Mouse (Mus musculus) heart, adult 18-20 months (tissue): ENCODE measurements at regions not wholly inside any gene's neighbourhood (a gene's known extent, or its start where the extent isn't known, plus 50 kb on each side); places are given as distances from the start of the nearest gene placed in this dataset.

Source experiments
- DNase-seq, 2 experiments: peaks; one replicate each; pipeline ENCODE4 v3.0.0; 2021 to 2022; ENCODE audit warnings: mixed read lengths in 1 of 2

DNA sequence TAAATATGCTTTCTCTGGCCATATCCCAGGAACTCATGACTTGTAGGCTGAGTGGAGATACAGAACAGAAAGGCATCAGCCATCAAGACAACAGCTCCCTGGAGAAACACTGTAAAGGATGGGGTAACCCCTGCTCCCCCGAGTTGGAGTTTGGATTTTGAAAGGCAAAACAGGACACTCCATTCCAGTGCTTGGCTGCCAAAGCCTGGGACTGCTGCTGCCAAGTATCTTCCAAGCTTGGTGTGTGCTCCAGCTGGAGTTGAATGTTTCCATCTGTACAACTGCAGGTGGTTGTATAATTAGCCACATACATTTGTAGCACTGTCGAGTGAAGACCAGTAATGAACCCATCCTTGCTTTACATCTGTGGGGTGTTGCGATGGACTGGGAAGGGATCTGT lies 62.1 kb downstream of the 4933412E24Rik start:
- peak; percentile 51 to 70 for DNase-seq

DNA sequence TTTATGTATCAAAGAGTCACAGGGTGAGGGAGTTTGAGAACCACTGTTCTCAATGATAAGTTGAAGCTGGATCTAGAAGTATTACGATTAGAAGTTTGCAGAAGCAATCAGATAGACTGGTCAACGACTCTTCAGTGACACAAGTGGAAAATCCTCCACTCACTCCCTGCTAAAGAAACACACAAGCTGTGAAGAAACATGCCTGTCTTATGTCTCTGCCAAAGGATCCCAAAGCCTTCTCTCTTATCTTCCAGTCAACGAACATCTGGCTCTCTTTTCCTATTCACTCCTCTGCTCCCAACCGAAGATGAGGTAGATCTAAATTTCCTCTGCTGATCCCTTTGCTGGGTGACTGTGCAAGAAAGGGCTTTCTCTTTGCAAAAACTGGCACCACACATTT lies 62.6 kb downstream of the 4933412E24Rik start:
- DNase-seq: peak; percentile 8 to 23

DNA sequence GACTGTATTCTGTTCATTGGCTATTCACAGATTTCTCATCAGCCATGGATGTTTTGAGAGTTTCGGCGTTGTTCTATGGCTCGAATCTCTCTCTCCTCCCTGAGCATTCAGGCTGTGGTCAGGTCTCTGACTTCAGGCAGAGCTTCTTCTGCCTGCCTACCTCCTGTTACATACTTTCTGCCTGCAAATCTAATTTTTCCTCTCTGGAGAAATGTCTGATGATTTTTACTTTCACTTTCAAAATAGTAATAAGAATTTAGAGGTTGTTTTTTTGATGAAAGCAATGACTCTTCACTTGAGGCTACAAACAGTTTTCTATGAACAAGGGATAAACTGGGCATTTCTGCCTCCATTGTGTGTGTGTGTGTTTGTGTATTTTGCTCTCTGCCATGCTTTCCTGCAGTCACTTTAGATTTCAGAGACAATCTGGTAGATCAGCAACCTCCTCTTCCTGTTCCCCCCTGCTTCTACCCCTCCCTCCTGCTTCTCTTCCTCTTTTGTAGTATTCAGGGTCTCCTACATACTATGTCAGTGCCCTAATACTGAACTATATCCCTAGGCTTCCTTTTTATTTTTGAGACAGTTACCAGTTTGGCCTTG lies 65.7 kb downstream of the 4933412E24Rik start:
- peak; percentile 14 to 22 for DNase-seq

DNA sequence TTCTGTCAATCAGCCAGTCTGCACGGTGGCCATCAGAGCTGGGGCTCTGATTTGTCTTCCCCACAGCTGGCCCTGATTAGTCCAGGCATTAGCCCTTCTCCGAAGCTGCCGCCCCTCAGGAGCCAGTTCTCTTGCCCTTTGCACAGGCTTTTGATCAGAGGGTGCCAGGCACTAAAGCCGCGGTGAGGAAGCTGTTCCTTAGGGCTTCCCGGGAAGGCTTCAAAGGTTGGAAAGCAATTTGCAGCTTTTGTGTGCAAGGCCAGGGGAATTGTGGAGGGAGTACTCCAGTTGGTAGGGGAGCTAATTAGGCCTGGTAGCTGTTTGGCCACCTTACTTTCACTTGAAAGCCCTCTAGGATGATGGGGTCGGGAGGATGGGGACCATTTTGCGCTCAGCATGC lies 71.2 kb downstream of the 4933412E24Rik start:
- no peak for DNase-seq

DNA sequence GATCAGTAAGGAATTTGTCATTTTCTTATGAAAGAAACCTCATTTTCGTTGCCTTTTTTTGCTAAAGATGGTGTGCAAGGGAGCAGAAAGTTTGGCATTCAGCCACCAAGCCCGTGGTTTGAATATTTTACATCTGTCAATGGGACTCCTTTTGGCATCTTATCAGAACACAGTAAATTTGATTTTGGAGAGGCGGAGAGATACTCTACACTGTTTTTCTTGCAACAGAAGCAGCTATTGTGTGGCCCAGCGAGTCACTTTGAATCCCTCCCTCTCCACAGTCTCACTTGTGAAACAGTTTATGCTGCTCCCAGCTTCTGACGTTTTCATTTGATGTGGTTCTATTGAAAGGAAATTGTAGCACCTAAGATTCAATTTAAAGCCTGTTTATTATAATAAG lies 79.9 kb downstream of the 4933412E24Rik start:
- DNase-seq: no peak

DNA sequence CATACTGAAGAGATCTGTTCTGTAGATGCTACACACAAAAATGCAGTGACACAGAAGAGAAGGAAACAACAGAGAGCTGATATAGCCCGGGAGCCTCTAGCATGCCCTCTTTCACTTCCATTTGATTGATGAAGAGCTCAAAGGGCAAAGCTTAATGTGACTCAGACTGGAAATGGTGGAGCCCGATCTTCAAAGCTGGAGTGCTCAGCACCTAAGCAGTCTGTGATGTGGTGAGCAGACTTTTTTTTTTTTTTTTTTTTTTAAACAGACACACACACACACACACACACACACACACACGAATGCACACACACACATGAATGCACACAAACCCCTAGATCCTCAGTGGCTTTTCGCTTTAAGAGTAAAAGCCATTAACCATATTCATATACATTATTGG lies 102.6 kb downstream of the 4933412E24Rik start:
- no peak for DNase-seq

DNA sequence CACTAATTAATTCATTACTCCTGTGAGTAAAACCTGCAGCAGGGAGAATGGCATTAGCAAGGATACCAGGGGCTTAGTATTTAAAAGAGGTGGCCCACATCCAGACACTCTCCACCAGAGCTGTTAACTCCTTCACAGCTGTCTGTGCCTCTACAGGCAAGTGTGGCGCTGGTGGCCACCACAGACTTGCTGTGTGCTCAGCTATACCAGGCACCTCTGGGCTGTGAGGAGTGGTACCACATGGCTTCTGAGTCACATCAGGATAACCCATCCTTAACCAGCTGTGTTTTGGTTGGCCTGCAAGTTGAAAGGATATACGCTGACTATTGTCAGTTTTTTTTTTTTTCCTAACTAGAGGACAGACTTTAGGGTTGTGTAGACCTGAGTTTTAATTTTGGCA lies 108.1 kb downstream of the 4933412E24Rik start:
- DNase-seq: no peak

DNA sequence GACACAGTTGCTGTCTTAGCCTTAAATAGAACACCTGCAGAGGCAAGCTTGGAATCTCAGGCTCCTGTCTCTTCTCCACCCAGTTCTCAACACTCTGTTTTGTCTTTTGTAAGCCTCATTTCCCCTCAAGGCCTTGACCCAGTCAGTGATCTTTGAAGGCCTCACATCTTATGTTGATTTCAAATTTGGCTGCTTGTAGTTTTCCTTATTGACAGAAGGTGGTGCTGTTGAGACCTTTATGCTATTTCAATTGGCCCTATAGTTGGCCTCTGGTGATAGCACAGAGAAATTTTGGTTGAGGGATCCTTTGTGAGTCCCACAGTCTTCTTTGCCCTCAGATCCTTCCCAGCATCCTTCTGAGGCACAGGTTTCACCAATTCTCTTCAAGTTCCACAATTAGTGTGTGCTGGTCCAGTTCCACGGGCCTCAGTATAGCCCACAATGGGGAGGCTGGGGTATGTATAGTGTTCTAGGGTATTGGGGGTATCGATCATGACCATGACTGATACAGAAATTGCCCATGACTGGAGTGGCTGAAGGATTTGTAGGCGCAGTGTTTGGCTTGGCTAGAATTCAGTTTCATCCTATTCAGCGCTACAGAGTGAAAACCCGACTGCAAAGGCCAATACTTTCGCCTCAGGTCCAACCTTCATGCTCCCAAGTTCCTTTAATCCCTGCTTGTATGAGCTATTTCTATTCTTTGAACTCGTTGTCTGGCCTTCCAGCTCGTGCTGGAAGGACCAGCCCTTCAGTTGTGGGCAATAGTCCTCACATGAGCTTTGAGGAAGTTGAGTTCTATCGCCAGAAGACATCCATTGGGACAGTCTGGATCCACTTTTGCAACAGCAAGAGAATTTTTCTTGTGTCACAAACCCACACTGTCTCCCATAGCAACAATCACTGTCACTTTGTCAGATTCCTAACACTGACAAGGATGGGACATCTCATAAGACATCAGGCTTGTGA lies 110.3 kb downstream of the 4933412E24Rik start:
- peak; percentile 0 to 33 for DNase-seq

DNA sequence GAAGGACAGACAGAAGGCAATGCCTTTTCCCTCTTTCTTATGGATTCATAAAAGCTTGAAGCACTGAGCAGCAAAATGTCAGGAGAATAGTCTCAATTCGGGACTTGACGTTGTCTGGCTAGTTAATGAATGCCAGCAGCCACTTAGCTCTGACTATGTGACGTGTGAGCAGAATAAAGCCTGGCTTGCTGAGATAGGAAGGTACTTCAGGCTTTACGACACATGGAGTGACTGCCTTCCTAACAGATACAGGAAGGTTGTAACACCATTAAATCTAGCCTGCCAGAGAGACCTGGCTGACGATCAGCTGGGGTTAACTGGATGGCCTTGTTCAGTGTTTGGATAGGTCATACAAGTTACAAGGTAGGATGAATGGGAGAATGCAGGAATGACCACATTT lies 111.7 kb downstream of the 4933412E24Rik start:
- DNase-seq: no peak

DNA sequence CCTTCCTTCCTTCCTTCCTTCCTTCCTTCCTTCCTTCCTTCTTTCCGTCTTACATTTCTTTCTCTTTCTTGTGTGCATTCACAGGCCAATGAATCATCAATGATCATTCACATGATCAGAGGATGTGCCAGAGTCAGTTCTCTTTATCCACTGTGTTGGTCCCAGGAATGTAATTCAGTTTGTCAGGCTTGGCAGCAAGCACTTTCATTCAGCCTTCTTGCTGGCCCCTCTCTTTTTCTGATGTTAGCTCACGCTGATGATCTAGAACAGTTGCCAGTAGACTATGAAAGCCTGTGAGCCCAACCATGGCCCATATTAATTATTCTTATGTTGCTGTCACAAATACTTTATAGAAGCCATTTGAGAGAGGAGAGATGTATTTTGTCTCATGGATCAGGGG lies 127.4 kb downstream of the 4933412E24Rik start:
- no peak for DNase-seq

DNA sequence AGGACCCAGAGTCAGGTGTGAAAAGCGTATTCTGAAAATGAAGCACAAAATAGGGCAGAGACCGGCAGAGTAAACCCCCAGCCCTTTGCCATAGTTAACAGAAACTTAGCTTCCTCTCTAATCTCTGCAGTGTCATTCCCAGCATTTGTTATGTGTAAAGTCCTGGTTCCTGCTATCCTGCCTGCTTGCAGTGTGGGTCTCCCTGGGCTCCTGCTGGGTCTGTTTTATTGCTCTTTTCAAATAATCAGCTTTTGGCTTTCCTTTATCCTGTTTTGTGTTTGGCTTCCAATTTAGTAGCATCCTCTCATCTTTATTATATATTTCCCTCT lies 128.3 kb downstream of the 4933412E24Rik start:
- DNase-seq: no peak

DNA sequence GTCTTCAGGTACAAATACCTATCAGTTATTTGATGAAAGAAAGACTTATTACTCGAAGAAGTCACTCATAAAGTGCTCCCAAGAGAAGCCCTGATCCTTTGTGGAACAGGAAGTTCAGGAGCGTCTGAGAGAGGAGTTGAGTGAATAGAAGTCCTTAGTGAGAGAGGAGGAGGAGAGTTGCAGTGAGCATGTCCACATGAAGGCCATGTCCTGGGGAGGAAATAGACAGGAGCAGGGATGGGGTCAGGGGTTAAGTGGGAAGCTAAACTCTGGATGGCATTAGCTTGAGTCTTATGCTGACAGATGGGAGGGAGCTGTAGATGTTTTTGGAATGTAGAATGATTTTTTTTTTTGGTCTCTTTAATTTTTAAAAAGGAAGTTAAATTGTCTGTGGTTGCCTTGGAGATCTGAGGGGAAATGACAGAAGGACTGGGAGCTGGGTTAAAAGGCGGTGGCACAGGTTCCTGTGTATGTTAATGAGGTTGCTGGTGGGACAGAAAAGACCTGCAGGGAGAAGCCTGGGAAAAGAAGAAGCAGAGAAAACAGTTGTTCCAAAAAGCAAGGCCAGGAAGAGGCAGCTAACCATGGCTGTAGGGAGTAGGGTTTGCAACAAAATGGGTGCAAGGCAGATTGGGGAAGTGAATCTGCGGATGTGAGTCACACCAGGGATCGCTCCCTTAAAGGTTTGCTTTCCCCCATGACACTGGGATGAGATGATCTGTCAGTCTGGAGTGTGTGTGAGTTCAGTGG lies 128.9 kb downstream of the 4933412E24Rik start:
- DNase-seq: peak in 1 of 2 experiments; percentile 29

DNA sequence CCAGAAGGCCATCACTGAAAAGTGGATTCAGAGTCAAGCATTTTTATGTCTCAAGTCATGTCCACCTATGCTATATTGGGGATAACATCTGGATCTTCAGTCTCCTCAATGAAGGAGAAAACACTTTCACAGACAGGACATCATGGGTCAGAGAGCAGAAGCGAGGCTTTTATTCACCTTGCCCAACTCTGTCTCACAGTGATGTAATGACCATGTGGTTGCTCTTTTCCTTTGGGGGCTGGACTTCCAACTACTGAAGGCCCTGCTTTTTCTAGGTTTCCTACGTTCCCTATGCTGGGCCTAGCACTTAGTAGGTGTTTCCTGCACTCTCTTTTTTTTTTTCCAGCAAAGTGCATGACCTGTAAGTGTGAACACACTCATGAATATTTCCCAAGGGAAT lies 130.4 kb downstream of the 4933412E24Rik start:
- DNase-seq: no peak

DNA sequence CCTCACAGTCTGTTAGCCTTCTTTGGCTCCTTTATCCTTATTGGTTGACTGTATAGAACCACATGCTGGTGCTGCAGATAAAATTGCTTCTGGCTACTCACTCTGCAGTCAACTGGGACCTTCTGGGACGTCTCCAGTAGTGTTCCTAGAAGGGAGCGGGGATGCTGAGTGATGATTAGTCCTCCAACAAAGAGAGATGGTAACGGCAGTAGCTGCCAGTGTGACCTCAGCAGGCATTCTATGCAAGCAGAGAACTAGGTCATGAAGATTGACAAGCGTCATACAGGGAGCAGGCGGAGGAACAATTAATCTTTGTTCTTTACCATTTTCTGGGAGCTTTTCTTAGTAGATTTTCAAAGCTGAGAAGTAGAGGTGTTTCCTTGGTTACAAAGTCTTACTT lies 134.0 kb downstream of the 4933412E24Rik start:
- no peak for DNase-seq

DNA sequence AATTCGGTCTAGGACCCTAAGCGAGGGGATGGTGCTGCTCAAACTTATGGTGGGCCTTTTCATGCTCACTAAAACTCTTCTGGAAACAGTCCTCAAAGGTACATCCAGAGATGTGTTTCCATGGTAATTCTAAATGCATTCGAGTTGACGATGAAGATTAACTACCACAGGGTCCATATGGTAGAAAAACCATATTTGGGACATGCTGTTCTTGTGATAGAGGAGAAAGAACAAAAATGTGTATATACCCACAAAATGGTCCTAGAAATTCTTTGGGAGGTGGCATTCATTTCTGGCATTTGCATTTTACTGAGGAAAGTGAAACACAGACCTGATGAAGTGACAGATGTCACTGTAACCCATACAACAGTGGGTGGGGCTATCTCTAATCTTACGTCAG lies 136.0 kb downstream of the 4933412E24Rik start:
- no peak for DNase-seq

DNA sequence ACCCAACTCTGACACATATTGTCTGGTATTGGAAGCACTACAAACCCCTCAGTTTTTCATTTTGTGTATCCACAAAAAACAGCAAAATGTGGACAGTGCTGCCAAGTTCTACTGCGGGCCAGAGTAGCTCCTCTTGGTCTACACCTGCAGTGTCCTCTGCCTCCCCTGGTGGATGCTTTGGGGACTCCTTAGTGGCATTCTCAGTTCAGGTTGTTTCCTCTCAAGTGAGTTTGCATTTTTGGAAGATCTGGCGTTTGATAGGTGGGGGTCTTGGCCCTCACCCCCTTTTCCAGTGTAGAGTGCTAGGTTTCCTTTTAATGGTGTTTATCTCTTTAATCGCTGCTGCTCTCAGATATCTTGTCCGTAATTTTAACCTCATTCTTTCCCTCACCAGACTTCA lies 137.1 kb downstream of the 4933412E24Rik start:
- DNase-seq: no peak

DNA sequence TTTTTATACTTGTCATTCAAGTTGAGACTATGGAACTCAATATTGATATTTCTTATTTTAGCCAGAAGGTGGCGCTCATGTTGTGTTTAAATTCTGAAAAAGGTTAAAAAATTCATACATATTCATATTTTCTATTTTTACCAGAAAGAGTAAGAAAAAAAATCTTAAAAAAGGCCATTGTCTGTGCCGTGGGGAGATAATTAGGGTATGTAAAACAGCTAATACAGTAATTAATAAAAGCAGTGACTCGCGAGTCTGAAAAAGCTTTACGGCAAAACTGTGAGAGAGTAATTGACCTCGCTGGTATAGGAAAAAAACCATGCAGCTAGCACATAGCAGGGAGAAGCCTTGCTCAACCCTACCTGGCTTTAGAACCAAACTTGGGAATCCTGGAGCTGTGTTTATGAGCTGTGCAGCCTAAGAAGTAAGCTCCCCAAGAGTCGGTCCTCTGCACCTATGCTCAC lies 140.1 kb downstream of the 4933412E24Rik start:
- no peak for DNase-seq

DNA sequence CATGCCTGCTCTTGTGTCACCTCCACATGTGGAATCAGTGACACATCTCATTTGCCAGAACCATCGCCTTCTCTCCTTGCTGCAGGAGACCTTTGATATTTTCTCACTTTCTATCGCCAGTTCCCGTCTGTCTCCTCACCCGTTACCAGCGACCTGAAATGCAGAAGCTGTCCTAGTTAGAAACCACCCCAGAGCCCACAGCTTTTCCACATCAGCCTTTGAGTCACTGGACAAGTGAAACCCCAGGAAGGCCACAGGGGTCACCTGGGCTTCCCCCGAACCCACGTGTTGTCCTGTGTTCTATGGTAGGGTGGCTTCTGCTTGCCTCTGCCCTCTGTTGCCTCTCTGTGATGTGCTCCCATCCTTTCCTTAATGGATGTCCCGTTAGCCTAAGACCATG lies 149.7 kb downstream of the 4933412E24Rik start:
- no peak for DNase-seq

DNA sequence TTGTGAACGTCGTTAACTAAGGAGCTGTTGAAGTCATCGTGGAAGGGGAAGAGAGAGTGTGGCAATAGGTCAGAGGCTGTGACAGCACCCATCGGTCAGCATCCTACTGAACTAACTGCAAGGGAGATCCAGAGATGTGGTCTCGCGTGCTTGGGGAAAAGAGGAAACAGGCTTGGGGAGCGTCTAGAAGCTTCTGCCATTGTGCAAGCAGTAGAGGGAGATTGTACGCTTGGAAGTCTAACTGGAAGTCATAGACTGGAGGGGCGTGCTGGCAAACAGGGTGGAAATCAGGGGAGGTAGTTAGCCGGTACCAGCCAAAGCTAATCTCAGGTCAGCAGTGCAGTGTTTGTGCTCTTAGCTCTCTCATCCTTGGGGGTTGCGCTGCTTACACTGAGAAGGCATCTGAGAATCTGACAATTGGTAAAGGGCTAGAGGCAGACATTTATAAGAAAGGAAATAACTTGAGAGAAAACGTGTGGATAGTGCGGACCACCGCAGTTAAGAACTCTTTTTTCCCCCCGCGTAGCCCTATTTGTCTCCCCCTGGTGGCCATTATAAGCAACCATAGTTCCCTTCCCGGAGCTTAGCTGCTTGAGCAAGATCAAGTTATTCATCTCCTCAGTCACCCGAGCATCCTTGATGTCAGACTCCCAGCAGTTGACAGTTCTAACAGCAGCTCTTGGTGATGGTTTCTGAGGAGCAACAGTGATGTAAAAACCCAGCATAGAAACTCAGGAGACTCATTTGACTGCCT lies 151.5 kb downstream of the 4933412E24Rik start:
- DNase-seq: peak; percentile 41

DNA sequence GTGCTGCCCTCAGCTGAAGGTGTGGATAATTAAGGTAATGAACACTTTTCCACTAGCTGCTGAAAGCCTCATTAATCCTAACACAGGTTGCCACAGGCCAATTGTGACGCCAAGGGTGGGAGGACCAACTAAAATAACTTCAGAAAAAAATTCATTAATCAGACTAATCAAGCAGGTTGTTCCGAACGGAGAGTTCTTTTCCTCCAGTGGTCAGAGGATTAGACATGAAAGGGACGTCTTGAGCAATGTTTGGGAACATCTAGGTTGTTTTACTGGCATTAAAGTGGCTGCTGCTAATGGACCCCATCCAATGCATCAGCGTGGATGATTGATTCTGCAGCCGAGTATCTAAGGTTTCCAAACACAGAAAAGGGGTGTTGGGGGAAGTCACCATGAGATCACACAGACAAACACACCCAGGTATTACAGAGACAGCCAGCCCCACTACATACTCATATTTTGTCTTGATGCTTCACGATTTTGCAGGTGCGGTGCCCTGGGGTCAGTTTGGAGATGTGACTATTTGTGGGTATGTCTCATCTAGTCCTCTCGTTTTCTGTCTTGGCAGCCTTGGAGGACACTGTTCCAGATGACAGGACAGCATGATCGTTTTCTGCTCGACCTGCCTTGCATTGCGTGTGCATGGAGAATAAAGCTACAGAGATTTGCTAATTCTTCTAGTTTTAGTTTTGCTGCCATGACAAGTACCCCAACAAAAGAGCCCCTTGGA lies 164.0 kb downstream of the 4933412E24Rik start:
- no peak for DNase-seq

DNA sequence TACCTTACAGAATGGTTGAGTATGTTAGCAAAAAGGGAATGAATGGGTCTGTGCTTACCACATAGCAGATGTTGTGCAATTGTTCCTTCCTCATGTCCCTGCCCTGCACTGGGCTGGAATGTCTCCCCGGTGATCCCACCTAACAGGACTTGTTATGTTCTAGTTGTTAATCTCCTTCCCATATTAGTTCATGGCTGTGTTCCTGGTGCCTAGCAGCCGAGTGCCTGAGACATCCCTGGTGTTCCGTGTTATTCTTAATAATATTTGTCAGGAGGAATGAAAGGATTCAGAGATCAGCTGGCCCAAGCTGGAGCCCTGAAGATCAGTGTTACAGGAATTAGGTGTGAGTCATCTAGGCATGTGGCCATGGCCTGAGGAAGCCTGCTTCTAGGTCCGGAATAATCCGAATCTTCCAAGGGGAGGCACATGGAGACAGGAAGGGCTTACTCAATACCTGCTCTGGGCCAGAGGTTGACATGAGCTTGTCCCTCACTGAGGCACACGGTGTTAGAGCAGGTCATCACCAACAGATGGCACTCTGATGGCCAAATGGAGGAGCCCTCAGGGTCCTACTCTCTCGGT lies 171.2 kb downstream of the 4933412E24Rik start:
- DNase-seq: peak; percentile 38 to 52
